Mouse (Mus musculus) CH12.LX (cell line): ENCODE measurements at regions not wholly inside any gene's neighbourhood (a gene's known extent, or its start where the extent isn't known, plus 50 kb on each side); places are given as distances from the start of the nearest gene placed in this dataset.
A peak's percentile ranks its signal among the peaks of the same experiment; 100 is the strongest.

Experiments
- DNase-seq: peaks from one replicate; pipeline ENCODE4 v3.0.0-alpha.2; 2013; ENCODE audit errors: extremely low read depth
- H3K27ac ChIP-seq: 2 replicates; pipeline ENCODE4 v1.5.1; 2012; ENCODE audit warnings: low read depth, mild to moderate bottlenecking, control low read depth, moderate library complexity; ENCODE audit not compliant: insufficient read depth
- H3K27me3 ChIP-seq: replicated peaks from 2 replicates; pipeline ENCODE3; 2012; ENCODE audit warnings: inconsistent platforms
- H3K36me3 ChIP-seq, 2 experiments: replicated peaks in 1 of 2; 2 replicates each; pipeline versions ENCODE3 to v1.6.1; 2012; ENCODE audit warnings: inconsistent platforms in 1 of 2, low read length in 1 of 2, mild to moderate bottlenecking in 1 of 2, mixed read lengths in 1 of 2, moderate library complexity in 1 of 2; ENCODE audit not compliant: control insufficient read depth in 1 of 2, insufficient read depth in 1 of 2
- H3K4me1 ChIP-seq, 2 experiments: 2 replicates each; pipeline ENCODE4 v1.6.1; 2012; ENCODE audit warnings: inconsistent platforms in 1 of 2, moderate library complexity in 1 of 2; ENCODE audit not compliant: insufficient read depth in 2 of 2, control insufficient read depth in 1 of 2
- H3K4me2 ChIP-seq: 2 replicates; pipeline ENCODE4 v1.6.1; 2012; ENCODE audit warnings: low read depth, mild to moderate bottlenecking, control low read depth; ENCODE audit not compliant: poor library complexity, insufficient read depth, severe bottlenecking
- H3K4me3 ChIP-seq, 3 experiments: fragments of 150-350 bp in 1 of 3; sonication (generic) in 1 of 3; replicated peaks in 1 of 3; 2 replicates each; pipeline versions ENCODE3 to v1.5.1; 2011 to 2012; ENCODE audit warnings: low read depth in 2 of 3, low read length in 2 of 3, mild to moderate bottlenecking in 2 of 3, moderate library complexity in 2 of 3, control low read depth in 1 of 3, improper control_type of control experiment in 1 of 3, inconsistent platforms in 1 of 3, mixed read lengths in 1 of 3; ENCODE audit not compliant: poor library complexity in 1 of 3
- H3K79me2 ChIP-seq: replicated peaks from 2 replicates; pipeline ENCODE4 v1.6.1; 2012; ENCODE audit warnings: mild to moderate bottlenecking, moderate library complexity; ENCODE audit not compliant: control insufficient read depth, poor library complexity, insufficient read depth, severe bottlenecking; ENCODE audit errors: extremely low read depth
- H3K9ac ChIP-seq: 2 replicates; pipeline ENCODE4 v1.6.1; 2012; ENCODE audit warnings: low read depth, mild to moderate bottlenecking, control low read depth, moderate library complexity; ENCODE audit not compliant: insufficient read depth
- H3K9me3 ChIP-seq: replicated peaks from 2 replicates; pipeline ENCODE3; 2012; ENCODE audit warnings: low read length, inconsistent platforms, mixed read lengths
- BHLHE40 ChIP-seq: IDR thresholded peaks from 2 replicates; pipeline ENCODE4 v1.6.1; 2011; ENCODE audit warnings: mild to moderate bottlenecking, low read depth, low read length, improper control_type of control experiment
- IRF4 ChIP-seq: IDR thresholded peaks from 2 replicates; pipeline ENCODE4 v1.6.1; 2014; ENCODE audit warnings: low read depth, mild to moderate bottlenecking, inconsistent platforms, low read length, improper control_type of control experiment
- MAFK ChIP-seq: IDR thresholded peaks from 2 replicates; pipeline ENCODE4 v1.6.1; 2011; ENCODE audit warnings: low read length, improper control_type of control experiment; ENCODE audit not compliant: insufficient replicate concordance
- MAX ChIP-seq: IDR thresholded peaks from 2 replicates; pipeline ENCODE4 v1.6.1; 2011; ENCODE audit warnings: low read length, improper control_type of control experiment
- POLR2AphosphoS2 ChIP-seq: IDR thresholded peaks from 2 replicates; pipeline ENCODE4 v1.6.1; 2011; ENCODE audit warnings: low read depth, low read length, improper control_type of control experiment
- ZC3H11A ChIP-seq: IDR thresholded peaks from 2 replicates; pipeline ENCODE4 v1.6.1; 2012; ENCODE audit warnings: low read depth, mild to moderate bottlenecking, inconsistent platforms, low read length, improper control_type of control experiment
- ZKSCAN1 ChIP-seq: IDR thresholded peaks from 2 replicates; pipeline ENCODE4 v1.6.1; 2012; ENCODE audit warnings: low read depth, inconsistent platforms, low read length, improper control_type of control experiment, borderline replicate concordance
- ZMIZ1 ChIP-seq: IDR thresholded peaks from 2 replicates; pipeline ENCODE4 v1.6.1; 2012; ENCODE audit warnings: low read depth, mild to moderate bottlenecking, inconsistent platforms, low read length, improper control_type of control experiment
- dilution Hi-C: fragments of 300-500 bp; cut with MboI; formaldehyde crosslinking; loops from 2 replicates; pipeline ENCODE4 v1.14.3; 2020; ENCODE audit warnings: low sequenced_read_pairs; ENCODE audit not compliant: extremely low pct_unique_long_range_greater_than_20kb, extremely low pct_ligation_motif_present
- in situ Hi-C: fragments of 300-500 bp; cut with MboI; formaldehyde crosslinking; loops from 3 replicates; pipeline ENCODE4 v1.14.3; 2019; ENCODE audit warnings: low sequenced_read_pairs, low pct_ligation_motif_present, low pct_unique_long_range_greater_than_20kb, mixed read lengths

GRCm38 (mm10) chr2:50816364-50816763 is 332.5 kb downstream of the Rnd3 start:
- peaks cover 9 to 31% of the 10 kb centered on the region in 2 experiments for H3K4me1 ChIP-seq
- H3K36me3 ChIP-seq = no peaks in the 10 kb centered on the region
- H3K9me3 ChIP-seq = no peaks in the 10 kb centered on the region
- no peaks in the 10 kb centered on the region for H3K79me2 ChIP-seq
- no peak overlapping the region; the same call in 1 of the 2 replicates for H3K27ac ChIP-seq
- DNase-seq = no peak
- H3K4me2 ChIP-seq = no peak overlapping the region
- dilution Hi-C loops (no loop called here), in situ Hi-C loops (no loop called here)
- no peak overlapping the region for H3K9ac ChIP-seq
- H3K27me3 ChIP-seq = no peaks in the 10 kb centered on the region
- TF ChIP-seq BHLHE40 (0 out of 2 replicates have a peak, but pooled peaks have one; percentile 7), MAX (no peak), ZMIZ1 (no peak), ZC3H11A (no peak)
- no peak overlapping the region for H3K4me3 ChIP-seq

DNA sequence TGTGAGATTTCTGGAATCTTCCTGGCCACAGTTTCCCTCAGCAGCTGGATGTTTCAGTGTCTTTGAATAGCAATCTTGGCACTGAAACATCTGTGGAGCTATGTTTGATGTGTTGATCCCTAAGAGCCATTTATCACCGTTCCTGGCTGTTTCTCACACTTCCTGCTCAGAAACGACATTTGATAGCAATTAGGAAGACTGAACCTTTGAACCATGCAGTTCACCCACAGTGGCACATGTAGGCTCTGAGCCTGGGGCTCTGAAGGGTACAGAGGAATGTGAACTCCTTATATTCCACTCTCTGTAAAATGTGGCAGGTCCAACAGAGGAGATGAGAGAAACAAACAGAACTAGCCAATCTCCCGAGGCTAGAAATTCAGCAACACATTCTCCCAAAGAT is 333.4 kb downstream of the Rnd3 start:
- Histone ChIP-seq H3K9me3 (no peaks in the 10 kb centered on the region), H3K9ac (no peak overlapping the region), H3K27me3 (no peaks in the 10 kb centered on the region), H3K79me2 (no peaks in the 10 kb centered on the region), H3K4me2 (no peak overlapping the region), H3K4me3 (no peak overlapping the region), H3K27ac (no peak overlapping the region), H3K4me1 (peaks cover 9 to 31% of the 10 kb centered on the region in 2 experiments), H3K36me3 (no peaks in the 10 kb centered on the region)
- no peak for DNase-seq
- dilution Hi-C loops (no loop called here), in situ Hi-C loops (no loop called here)
- TF ChIP-seq MAFK (no peak), POLR2AphosphoS2 (no peak)

GRCm38 (mm10) chr2:50813568-50814461 is 335.1 kb downstream of the Rnd3 start:
- in situ Hi-C loops (no loop called here), dilution Hi-C loops (no loop called here)
- Histone ChIP-seq H3K9ac (peak overlapping the region; percentile 37), H3K27ac (peak overlapping the region; percentile 20; the same call in 1 of the 2 replicates), H3K4me1 (peaks cover 9 to 31% of the 10 kb centered on the region in 2 experiments), H3K4me3 (no peak overlapping the region), H3K9me3 (no peaks in the 10 kb centered on the region), H3K36me3 (no peaks in the 10 kb centered on the region), H3K27me3 (no peaks in the 10 kb centered on the region), H3K79me2 (no peaks in the 10 kb centered on the region), H3K4me2 (peak overlapping the region; percentile 71; the same call in 1 of the 2 replicates)
- TF ChIP-seq ZKSCAN1 (no peak), IRF4 (0 out of 2 replicates have a peak, but pooled peaks have one; percentile 10), BHLHE40 (no peak)
- peak; percentile 47 for DNase-seq
